Mouse (Mus musculus): ENCODE measurements around the gene AA986860.

Gene AA986860

DNA sequence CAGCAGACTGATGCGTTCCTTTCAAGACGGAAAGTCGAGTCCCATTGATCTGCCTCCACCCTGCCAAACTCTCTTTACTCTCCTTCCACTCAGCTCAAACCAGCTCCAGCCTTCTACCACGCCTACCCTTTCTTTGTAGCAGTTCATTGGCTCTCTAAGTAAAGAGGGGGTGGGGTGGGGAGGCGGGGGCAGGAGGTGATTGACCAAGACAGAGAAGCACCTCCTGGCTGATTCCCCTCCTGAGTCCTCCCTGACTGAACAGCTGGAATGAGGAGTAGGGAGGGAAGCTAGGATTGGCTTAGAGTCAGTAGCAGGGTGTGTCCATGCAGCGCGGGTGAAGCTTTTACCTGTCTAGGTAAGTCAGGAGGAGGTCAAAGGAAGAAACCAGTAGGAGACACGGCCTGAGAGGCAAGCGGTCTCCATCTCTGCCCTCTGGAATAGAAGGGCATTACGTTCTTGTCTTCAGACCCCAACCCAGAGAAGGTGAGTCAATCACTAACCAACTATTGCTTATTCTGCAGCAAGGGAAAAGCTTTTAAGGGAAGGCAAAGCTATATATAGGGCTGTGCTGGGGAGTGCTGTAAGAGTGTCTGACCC is at the start of gene AA986860:
AA986860 (plus strand) TSS at position 236 of the 597 bp plus-strand sequence.
- no peak for DNase-seq

DNA sequence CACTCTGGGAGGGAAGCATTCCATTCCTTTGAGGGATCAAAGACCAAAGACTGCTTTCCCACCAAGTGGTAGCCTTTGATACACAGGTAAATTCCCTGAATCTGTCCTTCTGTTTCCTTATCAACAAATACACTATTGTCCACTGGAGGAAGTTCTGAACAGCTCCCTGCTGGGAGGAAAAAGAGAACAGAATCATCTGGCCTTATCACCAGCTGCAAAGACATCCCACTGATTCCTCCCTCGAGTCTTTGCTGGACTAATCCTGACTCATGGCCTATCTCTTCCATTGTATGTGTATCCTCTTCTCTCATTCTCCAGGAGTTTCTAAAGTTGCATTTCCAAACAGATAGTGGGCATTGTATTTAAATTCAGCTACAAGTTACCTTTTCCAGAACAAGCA is 47.9 kb upstream of the AA986860 start:
- DNase-seq: no peak

DNA sequence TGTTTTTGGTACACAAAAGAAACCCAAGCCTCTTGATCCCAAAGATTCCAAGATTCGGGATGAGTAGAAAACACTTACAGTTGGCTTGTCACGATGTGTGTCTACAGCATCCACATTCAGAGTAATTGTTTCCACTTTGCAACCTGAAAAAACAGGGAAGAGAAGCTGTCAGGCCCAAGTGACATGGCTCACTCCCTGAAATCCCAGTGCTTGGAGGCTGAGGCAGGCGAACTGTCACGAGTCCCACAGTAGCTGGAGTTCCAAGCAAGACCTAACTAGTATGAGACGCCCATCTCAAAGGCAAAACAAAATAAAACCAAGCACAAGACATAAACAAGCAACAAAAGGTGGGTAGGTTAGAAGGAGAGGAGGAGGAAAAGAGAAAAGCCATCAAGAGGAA is 33.2 kb upstream of the AA986860 start:
- no peak for DNase-seq

DNA sequence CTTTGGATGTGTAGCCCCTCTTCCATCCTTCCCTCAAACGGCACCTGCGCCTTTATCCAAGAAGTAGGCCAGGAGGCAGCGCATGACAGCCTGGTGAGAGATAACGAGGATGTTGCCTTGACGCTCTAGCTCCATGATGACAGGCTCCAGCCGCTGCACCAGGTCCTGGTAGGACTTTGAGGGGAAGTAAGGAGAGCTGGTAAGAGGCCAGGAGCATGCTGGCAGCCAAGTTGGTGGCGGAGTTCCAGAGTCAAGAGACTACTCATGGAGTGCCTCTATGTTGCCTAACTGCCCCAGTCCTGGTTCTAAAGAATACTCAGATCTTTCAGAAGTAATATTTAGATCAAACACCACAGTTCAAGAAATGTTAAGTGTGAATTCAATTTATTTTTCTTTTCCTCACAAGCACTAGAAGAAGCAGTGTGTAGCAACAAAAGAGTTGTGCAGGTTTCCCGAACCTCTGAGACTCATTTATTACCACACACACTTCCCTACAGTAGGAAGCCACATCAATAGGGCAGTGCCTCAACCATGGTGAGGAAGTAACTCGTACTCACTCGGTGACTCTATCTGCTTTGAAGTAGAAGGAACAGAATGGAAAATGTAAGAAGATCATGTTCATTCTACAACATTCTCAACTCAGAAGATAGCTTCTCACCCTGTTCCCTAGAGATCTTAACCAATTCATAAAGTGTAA is 31.7 kb upstream of the AA986860 start:
- peak; percentile 18 for DNase-seq

DNA sequence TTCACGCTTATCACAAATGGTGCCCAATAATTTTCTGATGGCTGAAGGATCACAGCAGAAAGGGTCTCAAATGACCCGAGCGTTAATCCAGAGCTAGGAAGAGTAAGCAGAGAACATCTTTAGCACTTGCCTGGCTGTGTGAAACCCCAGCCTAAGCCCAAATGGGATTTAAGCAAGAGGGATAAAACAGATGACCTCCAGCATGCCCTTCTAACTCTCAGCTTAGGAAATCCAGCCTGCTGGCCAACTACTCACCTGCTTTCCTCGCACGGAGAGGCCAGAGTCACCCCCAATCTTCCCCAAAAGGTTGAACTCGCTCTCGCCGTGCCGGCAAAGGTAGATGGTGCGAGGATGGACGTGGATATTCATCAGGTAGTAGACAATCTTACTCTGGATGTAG is 29.8 kb upstream of the AA986860 start:
- DNase-seq: no peak

DNA sequence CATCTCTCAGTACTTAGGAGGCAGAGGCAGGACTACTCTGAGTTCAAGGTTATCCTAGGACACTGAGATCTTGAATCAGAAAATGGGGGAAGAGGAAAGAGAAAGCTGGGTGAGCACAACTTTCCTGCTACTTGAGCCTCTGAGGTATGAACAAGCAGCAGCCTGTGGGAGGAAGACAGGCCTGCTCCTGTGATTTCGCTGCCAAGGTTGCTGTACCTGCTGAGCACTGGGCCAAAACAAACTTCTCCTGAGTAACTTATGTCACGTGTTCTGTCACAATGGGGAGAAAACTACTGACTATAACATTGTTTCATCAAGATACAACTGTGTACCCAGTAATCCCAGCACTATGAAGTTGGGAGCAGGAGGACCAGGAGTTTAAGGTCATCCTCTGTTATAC is 28.2 kb upstream of the AA986860 start:
- no peak for DNase-seq

DNA sequence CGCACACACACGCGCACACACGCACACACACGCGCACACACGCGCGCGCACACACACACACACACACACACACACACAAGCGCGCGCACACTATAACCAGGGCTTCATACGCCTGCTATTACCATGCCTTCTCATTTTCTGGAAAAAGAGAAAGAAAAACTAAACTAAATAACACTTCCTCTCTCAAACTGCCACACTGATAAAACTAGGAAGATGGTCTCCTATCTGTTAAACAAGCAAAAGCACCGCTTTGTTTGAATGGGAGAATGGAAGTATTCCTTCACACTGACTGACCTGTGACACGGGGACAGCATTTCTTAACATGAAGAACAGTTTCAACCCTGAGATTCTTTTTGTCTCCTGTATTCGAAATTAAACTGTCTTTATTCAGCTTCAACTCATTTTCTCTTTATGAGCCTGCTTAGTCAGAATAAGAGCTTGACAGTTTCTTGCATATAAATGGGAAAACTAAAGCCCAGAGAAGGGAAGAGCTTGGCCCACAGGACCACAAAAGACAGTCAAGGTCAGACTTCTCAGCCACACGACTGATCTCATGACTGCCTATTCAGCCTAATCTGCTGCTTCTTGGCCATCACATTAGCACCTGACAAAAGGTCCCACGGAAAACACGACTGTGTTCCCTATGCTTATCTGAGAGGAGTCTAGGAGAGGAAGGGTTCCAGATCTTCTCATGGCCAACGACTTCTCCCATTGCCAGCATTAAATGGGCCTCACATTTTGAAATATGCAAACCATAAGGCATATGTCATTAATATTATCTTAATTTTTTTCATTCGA is 21.3 kb upstream of the AA986860 start:
- no peak for DNase-seq

DNA sequence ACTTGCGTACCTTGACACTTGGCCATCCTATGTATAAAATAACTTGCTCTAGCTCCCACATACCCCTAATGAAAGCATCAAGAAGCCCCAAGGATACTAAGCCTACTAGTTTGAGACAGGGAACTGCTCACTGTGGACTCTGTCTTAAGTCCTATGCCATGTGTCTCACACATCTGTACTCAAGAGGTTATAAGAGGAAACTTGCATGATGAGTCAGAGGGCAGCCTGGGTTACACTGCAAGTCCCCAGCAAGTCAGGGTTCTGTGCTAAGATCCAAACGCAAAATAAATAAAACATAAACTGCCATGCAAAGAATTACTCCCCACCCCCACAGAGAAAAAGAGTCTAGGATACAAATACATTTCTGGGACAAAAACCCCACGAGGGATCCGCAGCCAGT is 17.7 kb upstream of the AA986860 start:
- DNase-seq: no peak

DNA sequence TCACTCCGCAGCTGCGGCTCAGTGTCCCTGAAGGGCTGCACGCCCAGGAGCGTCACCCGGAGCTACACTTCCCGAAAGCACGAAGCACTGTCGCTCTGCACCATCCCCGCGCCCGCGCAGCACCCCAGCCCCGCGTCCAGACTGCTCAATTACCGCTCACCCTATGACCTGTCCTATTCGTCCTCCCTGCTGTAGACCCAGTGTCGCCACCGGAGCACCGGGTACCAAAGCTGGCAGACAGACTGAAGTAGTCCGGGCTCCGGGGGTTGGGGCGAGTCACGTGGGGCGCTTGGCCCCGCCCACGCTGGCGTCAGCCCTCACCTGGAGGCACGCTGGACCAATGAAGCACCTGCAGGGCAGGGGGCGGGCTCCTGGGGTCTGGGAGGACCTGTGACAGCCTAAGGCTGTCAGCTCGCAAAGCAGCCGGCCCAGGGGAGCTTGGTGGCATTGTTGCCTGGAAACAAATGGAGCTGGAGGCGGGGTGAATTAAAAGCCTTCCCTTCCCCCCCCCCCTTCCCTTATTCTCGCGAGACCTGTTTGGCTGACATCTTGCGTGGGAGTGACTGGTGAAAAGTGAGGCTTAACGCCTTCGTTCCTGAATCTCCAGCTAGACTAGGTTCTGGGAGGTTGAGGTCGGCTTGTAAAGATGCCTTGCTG is 16.1 kb upstream of the AA986860 start, which contains the start of gene Gm29427:
Gm29427 (minus strand) TSS at position 239 of the 657 bp plus-strand sequence.
- DNase-seq: peak; percentile 89

DNA sequence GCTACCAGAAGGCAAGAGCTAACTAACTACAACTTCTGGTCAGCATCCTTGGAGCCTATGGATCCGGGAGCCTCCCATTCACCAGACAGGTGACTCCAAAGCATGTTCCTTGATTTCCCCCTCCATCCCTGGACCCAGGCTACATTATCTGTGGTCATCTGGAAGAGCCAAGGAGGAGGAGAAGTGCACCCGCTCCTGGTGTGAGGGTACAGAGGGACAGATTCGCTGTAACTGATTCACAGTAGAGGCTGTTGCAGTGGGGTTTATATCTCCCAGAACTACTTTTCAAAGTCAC is 15.6 kb upstream of the AA986860 start:
- no peak for DNase-seq

DNA sequence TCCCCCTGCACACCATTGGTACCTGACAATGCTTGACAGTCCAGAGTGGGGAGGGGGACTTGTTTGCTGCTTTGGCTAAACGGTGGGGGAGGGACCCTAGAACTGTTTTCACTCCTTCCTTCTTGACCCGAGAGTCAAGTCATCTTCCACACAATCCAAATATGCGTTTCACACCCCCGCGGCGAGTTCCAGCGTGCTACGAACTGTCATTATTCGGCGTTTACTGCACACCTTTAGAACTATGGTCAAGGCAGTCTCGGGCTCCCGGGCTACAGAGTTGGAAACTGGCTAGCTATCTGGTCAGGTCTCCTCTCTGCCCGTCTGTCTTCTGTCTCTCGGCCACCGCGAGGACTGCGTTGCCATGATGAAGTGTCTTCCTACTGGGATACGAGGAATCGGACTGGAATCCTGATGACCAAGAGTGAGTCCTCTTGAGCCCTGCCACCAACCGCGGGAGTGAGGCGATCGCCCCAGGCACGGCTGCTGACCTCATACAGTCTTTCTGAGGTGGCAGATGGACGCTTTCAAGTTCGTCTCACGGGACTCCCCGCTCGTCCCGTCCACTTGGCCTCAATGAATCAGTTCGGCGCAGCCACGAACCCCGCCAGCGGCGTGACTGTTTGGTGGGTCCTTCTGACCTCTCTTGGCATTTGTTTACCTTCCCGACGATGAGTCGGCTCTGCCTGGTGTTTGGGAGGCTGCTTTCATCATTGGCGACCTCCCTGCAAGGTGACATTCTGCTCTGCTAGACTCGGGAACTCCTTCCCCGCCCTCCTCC is 15.1 kb upstream of the AA986860 start:
- peak; percentile 16 for DNase-seq

DNA sequence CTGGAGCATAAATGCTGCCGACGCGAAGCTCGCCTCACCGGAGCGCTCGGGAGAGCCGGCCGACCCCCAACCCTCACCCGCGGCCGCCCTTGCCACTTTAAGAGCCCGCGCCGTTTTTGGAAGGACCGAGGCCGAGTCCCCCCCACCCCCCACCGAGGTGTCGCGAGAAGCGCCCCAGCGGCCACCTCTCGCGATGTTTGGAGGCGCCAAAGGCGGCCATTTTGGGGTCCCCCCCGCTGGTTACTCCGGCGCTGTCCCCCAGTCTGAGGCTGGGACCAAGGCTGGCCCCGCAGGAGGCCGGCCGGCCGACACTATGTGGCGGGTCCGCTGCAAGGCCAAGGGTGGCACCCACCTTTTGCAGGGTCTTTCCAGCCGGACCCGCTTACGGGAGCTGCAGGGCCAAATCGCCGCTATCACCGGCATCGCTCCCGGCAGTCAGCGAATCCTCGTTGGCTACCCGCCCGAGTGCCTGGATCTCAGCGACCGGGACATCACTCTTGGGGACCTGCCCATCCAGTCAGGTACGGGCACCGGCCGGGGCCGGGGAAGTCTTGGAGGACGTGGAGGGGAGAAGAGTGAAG is 14.4 kb upstream of the AA986860 start, which contains the start of gene Yod1:
Yod1 (plus strand) TSS at position 37 of the 581 bp plus-strand sequence.
- DNase-seq: peak; percentile 93

DNA sequence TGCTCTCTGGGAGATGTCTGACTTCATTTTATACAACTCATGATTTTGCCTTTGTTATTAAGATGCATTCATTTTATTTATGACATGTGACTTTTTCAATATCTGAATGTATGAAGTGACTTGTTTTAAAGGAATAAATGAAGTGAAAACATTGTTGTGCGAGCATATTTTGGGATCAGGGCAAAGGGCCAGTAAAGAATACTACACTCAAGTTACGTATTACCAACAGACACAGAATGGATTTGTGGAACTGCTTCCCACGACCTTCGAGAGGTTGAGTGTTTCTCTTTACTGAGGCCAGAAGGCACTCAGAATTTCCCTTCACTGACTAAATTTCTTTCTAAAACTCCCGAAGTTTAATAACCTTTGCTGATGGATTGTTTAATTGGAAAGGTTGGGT is 7.6 kb upstream of the AA986860 start:
- no peak for DNase-seq

DNA sequence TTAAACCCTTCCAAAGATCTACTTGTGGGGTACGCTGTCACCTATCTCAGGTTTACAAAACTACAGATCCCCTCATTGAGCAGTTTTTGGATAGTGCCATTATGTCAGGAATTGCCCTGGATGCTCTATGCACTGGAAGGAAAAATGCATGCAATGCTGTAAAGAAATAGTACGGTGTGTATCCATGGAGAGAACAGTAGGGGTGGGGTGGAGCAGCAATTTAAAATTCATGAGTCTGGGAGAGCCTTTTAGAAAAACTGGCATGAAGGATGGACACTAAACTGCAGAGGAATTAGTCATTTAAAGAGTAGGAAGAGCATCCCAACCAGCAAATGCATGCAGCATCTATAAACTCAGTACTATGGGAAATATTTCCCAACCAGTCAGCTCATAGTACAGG is 5.4 kb upstream of the AA986860 start:
- no peak for DNase-seq

DNA sequence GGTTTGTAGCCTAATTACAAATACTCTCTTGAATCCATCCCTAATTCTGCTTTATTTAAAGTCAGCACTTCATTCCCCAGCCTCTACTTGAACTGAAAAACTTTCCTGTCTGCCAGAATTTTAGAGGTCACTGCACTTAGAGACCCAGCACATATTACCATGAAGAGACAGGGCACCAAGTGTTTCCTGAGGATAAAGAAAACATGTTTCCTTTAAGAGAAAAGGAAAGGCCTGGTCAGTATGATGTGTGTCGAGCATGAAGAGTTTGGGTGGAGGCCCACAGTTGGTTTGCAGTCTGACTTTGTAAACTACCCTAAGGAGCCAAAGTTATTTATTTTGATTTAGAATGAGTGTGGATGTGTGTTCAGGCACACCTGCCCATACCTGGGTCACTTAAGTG is 3.7 kb upstream of the AA986860 start:
- no peak for DNase-seq

DNA sequence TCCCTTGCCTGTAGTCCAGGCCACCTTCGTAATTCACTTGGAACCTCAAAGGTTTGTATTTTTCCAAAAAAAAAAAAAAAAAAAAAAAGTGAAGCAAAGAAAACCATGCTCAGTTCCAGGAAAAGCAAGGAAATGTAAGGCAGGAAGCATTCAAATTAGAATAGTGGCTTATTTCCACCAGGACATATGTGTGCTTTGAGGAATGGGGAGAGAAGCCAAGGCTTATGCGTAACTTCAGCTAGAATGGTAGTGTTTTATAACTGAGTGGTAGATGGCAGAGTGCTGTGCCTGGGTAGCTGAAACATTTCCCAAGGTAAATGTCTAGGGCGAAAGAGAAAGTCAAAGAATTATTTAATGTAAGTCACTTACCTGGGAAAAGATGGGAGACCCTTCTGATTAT is 3.1 kb upstream of the AA986860 start:
- no peak for DNase-seq

DNA sequence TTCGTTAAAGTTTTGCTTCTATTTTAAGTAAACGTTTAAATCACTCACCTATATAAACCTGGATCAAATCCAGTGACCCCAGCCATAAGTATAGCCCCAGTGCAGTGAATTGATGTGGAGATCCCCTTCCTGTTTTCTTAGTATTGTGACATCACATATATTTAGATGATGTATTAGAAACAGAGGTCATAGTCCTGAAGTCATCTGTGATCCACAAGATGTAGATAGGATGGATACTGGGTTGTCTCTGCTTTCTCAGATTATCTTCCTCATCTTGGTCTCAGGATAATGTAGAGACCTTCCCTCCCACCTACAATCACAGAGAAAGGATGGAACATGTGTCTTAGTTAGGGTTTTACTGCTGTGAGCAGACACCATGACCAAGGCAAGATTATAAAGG is 2.6 kb upstream of the AA986860 start, which contains the start of gene Pfkfb2:
Pfkfb2 (minus strand) TSS at position 101 of the 400 bp plus-strand sequence.
- no peak for DNase-seq

DNA sequence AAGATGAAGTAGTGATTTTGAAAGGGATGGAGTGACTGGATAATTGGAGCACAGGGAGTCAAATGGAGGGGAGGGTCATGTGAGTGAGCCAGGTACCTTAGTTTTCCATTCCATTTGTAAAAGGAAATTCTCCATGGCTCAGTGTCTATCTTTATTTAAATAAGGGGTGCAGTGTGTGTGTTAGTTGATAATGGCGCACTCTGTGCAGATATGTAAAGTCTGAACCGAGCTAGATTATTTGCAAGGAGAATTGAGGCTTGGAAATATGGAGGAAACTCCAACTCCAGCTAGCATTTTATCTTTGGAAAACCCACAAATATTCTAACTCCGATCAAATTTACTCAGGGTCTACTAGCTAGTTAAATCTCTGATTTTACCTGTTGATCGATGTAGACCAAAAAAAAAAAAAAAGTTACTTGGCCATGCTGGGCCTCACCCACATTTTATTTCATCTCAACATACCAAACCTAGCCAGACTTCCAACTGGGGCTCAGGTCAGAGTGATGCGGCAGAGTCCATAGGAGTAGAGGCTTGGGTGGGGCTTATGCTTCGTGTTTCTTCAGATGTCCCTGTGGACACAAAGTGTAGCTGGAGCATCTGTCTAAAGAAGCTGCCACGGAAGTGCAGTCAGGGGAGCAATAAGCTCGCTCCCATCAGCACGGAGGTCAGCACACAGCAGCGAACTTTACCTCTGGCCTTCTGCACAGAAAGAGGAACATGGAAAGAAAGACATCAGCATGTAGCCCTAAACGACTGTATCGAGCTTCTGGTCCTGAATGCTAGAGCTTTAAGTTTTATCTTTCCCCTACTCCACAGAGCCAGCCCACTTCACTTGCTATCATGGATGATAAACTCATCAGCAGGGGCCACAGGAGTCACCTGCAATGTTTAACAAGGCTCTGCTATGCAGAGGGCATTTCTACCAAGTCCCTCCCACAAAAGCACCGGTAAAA is 1.2 kb downstream of the AA986860 start:
- no peak for DNase-seq

DNA sequence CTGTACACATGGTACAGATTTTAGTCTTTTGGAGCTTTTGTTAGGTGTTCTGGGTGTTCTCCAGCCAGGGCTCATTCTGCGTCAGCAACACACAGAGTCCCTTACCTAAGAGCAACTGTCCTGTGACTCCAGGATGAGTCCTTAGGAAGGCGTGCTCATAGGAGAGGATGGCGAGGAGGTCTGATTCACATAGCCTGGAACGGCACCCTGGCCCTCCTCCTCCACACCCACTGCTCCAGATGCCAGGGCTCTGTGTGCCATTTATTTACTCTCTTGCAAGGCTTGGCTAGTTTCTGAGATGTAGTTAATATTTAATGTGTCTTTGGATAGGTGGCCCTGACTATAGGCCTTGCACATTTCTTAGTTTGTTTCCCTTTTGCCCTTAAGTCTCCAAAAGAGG is 1.9 kb downstream of the AA986860 start:
- DNase-seq: no peak

DNA sequence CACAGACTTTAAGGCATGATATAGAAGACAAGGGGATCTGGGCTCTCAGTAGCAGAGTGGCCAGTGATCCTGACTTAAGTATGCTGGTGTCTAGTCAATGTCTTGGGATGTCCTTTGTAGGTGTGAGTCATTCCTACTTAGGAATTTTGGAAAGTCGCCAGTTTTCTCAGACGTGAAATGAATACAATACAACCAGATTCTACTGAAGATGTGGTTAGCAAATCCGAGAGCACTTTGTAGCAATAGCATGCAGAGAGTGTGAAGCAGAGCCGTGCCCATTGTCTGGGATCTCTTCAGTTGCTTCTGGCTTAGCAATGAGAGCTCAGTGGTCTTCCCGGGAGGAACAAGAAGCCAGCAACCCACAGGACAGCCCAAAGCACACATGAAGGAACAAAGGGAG is 2.7 kb downstream of the AA986860 start:
- no peak for DNase-seq

DNA sequence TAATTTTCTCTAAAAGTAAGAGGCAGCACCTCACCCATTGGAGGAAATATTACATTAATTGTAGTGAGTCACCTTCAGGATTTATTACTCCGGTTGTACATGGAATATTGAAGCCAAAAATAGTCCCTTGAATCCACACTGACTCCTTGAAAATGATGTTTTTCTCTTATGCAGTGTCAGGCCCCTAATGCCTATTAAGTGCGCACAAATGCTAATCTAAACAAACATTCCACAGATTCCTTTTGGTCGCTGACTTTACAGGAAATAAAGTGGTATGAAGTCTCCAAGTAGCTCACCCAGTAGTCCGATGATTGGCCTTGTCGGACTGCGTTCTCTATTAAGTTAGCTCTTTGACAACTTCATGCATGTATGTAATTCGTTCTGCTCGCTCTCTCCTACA is 3.1 kb downstream of the AA986860 start:
- no peak for DNase-seq

Data from right cerebral cortex, postnatal 14 days (tissue).